Mouse (Mus musculus): ENCODE data around the gene Dcst2. TPM values are rescaled to one million over a fixed set of nuclear protein-coding genes. Genes with fewer than 3 reads are reported as not detected.

Dcst2 gene
- polyA plus RNA-seq, 1 experiment: not detected

DNA sequence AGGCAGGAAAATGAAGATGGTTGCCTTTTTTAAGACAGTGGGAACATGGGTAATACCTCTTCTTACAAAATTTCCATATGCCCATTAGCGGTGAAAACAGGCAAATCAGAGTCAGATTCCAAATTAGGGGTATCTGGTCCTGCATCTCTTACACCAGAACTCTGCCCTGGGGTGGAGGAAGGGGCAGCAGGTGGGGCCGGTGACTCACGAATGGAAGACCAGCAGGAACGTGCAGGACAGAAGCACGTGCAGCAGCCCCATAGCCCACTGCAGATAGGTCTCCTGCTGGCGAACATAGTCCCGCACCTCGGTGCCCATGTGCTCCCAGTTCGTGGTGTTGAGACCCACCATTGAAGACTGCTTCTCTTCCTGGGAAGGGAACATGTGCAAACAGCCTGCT is 5.7 kb upstream of the Dcst2 start:
- no peaks in the 10 kb centered on the region for H3K36me3 ChIP-seq (replicated peaks; ENCODE audit: low read length)
- H3K27me3 ChIP-seq (replicated peaks): peaks cover 90% of the 10 kb centered on the region
- no peak overlapping the region for H3K4me3 ChIP-seq (replicated peaks)
- no peak for TF ChIP-seq FLI1 (IDR thresholded peaks at IDR 0.05; ENCODE audit: low read length)
- TF ChIP-seq GATA1 (IDR thresholded peaks at IDR 0.05; ENCODE audit: borderline replicate concordance, low read length): no peak
- H3K9me3 ChIP-seq: no peaks in the 10 kb centered on the region
- H3K4me1 ChIP-seq: peaks cover 31% of the 10 kb centered on the region

DNA sequence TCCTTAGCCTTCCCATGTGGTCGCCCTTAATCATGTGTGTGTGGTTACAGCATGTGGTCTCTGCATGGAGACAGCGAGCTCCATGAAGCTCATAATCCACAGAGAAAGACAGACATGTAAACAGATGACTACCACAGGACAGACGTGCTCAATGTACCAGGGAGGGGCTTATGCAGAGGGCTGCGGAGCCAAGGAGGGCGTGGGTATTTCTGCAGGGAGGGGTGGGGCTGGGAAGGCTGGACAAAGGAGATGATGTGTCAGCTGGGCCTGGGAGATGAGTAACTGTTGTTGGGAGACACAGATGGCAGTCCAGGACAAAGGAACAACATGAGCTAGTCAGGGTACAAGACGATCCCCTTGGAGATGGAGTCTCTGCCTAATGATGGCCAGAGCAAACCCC is 2.1 kb upstream of the Dcst2 start:
- H3K4me1 ChIP-seq: peaks cover 23% of the 10 kb centered on the region
- H3K4me3 ChIP-seq (replicated peaks): no peak overlapping the region
- H3K36me3 ChIP-seq (replicated peaks; ENCODE audit: low read length): no peaks in the 10 kb centered on the region
- H3K27me3 ChIP-seq (replicated peaks): peaks cover 86% of the 10 kb centered on the region
- no peaks in the 10 kb centered on the region for H3K9me3 ChIP-seq
- TF ChIP-seq FLI1 (IDR thresholded peaks at IDR 0.05; ENCODE audit: low read length): no peak
- TF ChIP-seq GATA1 (IDR thresholded peaks at IDR 0.05; ENCODE audit: borderline replicate concordance, low read length): no peak

DNA sequence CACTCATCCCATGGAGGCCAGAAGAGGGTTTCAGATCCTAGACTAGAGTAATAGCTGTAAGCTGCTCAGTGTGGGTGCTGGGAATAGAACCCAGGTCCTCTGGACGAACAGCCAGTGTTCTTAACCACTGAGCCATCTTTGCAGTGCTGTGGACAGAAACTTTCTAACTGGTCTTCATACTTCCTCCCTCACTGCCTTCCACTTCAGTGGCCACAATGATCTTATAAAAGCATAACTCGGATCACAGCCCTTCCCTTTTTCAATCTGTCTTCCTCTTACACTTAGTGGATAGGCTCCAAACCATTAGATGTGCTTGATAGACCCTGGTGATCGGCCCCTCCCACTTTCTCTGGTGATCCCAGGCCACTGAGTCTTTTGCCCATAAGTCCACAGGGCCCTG is 1.5 kb upstream of the Dcst2 start:
- H3K9me3 ChIP-seq: no peaks in the 10 kb centered on the region
- no peaks in the 10 kb centered on the region for H3K36me3 ChIP-seq (replicated peaks; ENCODE audit: low read length)
- no peak overlapping the region for H3K4me3 ChIP-seq (replicated peaks)
- H3K4me1 ChIP-seq: peaks cover 17% of the 10 kb centered on the region
- H3K27me3 ChIP-seq (replicated peaks): peaks cover 91% of the 10 kb centered on the region
- TF ChIP-seq FLI1 (IDR thresholded peaks at IDR 0.05; ENCODE audit: low read length) (no peak), GATA1 (IDR thresholded peaks at IDR 0.05; ENCODE audit: borderline replicate concordance, low read length) (no peak)

DNA sequence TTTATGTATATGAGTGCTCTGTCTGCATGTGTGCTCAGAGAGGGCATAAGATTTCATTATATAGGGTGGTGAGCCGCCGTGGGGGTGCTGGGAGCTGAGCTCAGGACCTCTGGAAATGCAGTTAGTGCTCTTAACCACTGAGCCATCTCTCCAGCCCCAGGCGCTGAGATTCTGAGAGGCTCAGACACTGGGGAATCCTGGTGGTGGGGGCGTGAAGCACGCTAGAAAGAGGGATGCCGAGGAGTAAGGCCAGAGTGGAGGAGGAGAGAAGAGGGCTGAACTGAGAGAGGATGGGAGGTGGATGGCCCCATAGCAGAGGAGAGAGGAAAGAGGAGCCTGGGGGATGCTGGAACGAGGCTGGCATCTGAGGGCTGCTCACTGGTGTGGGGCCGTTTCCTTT is 2.9 kb downstream of the Dcst2 start:
- TF ChIP-seq GATA1 (IDR thresholded peaks at IDR 0.05; ENCODE audit: borderline replicate concordance, low read length): no peak
- TF ChIP-seq FLI1 (IDR thresholded peaks at IDR 0.05; ENCODE audit: low read length): no peak
- Histone ChIP-seq H3K4me1 (peaks cover 5% of the 10 kb centered on the region), H3K27me3 (replicated peaks) (peaks cover 89% of the 10 kb centered on the region)

DNA sequence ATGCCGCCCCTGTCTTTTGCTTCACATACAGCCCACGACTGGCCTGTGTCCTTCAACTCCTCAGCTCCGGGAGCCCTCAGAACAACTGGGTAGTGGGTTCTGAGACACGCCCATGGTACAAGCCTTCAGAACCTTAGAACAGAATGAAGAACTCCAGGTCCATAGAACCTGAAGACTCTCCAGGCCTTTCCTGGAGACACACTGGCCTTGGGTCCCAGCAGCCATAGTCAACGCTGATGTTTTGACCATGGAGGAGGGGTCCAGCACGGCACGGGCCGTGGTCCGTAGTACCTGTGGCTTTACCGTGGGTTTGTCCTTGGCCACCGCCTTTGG is 3.3 kb downstream of the Dcst2 start, which contains the start of gene Dcst1:
Dcst1 (minus strand) TSS at position 101 of the 333 bp plus-strand sequence.
- Histone ChIP-seq H3K27me3 (replicated peaks) (peaks cover 85% of the 10 kb centered on the region), H3K4me1 (no peaks in the 10 kb centered on the region), H3K4me3 (replicated peaks) (no peak within 1 kb of the TSS), H3K36me3 (replicated peaks; ENCODE audit: low read length) (no peaks in the 10 kb centered on the region), H3K9me3 (no peaks in the 10 kb centered on the region)
- TF ChIP-seq FLI1 (IDR thresholded peaks at IDR 0.05; ENCODE audit: low read length): no peak
- no peak for TF ChIP-seq GATA1 (IDR thresholded peaks at IDR 0.05; ENCODE audit: borderline replicate concordance, low read length)

More for the DNA sequence above, 2.9 kb downstream of the Dcst2 start:
- H3K9me3 ChIP-seq: no peaks in the 10 kb centered on the region
- no peak overlapping the region for H3K4me3 ChIP-seq (replicated peaks)
- H3K36me3 ChIP-seq (replicated peaks; ENCODE audit: low read length): no peaks in the 10 kb centered on the region

DNA sequence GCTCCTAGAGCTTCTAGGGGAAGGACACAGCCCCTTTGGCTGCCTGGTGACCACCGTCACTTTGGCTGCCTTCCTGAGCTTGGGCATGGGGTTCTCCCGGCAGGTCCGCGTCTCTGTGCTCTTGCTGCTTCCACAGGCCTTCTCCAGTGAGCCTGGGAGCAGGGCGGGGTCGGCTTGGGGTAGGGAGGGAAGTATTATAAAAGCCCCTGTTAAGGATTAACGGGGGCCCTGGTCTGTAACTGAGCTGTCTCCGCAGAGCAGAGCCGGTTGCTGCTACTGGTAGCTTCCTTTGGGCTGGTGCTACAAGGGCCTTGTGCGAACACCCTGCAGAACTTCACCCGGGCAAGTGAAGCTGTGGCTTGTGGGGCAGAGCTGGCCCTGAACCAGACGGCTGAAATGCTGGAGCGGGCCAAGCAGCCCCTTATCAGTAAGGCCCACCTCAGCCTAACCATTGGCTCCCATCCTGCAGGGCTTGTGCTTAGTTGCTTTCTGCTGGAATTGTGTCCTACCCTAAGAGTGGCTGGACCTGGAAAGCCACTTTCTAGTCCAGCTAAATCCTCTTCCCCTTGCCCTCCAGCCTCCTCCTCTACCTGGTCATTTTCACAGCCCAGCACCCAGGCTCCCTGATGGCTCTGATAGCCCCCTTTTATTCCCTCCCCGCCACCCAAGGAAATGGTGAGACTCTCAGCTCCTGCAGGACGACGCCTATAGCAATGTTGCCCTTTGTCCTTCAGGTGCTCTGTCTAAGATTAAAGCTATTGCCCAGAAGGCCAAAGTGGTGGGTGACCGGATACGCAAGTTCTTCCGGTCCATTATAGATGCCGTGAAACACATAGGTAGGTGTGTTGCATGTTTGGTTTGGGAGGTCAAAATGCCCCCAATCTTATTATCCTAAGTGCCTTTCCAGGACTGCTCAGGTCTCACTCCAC is 4.0 kb downstream of the Dcst2 start:
- peaks cover 85% of the 10 kb centered on the region for H3K27me3 ChIP-seq (replicated peaks)
- H3K9me3 ChIP-seq: no peaks in the 10 kb centered on the region
- TF ChIP-seq GATA1 (IDR thresholded peaks at IDR 0.05; ENCODE audit: borderline replicate concordance, low read length): no peak
- no peak for TF ChIP-seq FLI1 (IDR thresholded peaks at IDR 0.05; ENCODE audit: low read length)
- no peaks in the 10 kb centered on the region for H3K36me3 ChIP-seq (replicated peaks; ENCODE audit: low read length)
- no peaks in the 10 kb centered on the region; the same call in 1 of the 2 replicates for H3K4me1 ChIP-seq
- no peak overlapping the region for H3K4me3 ChIP-seq (replicated peaks)

DNA sequence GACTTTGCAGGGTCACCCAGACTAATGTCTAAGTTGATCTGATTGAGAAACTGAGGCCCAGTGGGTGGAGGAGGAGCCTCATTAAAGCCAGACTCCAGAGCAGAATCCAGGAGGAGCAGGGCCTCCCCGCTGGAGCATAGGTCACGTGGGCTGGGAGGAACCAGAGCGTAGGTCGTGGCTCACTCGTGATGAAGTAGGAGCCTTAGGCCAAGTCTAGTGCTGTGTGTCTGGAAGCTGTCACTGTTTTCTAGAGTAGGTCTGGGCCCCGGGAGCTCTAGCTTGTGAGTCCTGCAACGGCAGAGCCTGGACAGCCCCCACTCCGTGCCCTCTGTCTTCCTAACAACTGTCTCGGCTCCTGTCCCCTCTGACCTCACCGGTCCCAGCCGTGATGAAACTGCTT is 5.6 kb downstream of the Dcst2 start:
- Histone ChIP-seq H3K36me3 (replicated peaks; ENCODE audit: low read length) (no peaks in the 10 kb centered on the region), H3K4me3 (replicated peaks) (no peak overlapping the region), H3K9me3 (peaks cover 4% of the 10 kb centered on the region), H3K27me3 (replicated peaks) (peaks cover 79% of the 10 kb centered on the region), H3K4me1 (no peaks in the 10 kb centered on the region; the same call in 1 of the 2 replicates)
- TF ChIP-seq FLI1 (IDR thresholded peaks at IDR 0.05; ENCODE audit: low read length): no peak

DNA sequence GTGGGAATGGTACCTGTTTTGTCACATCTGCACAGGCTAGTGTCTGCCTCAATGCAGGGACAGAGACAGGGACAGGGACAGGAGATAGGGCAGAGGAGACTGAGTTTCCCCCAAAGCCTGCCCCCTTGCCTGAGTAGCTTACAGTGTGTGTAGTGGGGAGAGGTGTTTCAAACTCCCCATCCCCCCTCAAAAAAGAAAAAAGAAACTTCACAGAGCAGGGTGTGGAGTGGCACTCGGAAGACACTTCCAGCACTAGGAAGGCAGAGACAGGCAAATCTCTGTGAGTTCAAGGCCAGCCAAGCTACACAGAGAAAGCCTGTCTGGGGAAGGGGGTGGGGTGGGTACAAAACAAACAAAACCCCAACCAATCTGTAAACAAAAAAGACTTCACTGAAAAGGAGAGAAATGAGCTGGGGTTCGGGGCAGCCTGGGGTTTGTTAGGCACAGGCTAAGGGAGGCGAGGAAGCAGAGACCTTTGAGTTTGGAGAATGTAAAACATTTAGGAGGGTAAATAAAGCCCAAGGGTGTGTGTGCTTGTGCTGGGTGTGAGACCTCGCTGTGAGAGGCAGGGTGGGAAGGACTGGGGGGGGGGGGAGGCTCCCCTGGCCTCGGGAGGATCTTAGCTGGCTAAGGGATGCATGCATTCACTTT is 11.9 kb downstream of the Dcst2 start:
- Histone ChIP-seq H3K9me3 (peaks cover 7% of the 10 kb centered on the region), H3K36me3 (replicated peaks; ENCODE audit: low read length) (peaks cover 25% of the 10 kb centered on the region), H3K27me3 (replicated peaks) (peaks cover 47% of the 10 kb centered on the region), H3K4me1 (peaks cover 21% of the 10 kb centered on the region), H3K4me3 (replicated peaks) (no peak overlapping the region)
- TF ChIP-seq FLI1 (IDR thresholded peaks at IDR 0.05; ENCODE audit: low read length): no peak

DNA sequence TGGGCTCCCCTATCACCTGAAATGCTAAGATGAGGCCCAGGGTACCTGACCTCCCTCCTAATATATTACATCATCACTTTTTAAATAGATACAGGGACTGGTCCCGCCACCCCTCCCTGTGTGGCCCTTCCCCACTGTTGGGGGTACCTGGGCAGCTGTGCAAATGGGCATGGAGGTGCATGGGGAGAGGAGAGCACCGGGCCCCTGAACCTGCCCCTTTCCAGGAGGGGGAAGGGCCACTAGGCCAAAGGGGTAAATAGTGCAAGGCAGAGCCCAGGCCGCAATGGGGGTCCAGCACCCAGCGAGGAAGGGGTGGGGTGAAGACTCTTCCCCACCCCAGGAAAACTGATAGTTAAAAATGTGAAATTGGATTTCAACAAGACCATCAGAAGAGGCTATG is 16.1 kb downstream of the Dcst2 start:
- no peak overlapping the region for H3K4me3 ChIP-seq (replicated peaks)
- H3K9me3 ChIP-seq: no peaks in the 10 kb centered on the region
- TF ChIP-seq FLI1 (IDR thresholded peaks at IDR 0.05; ENCODE audit: low read length) (no peak), GATA1 (IDR thresholded peaks at IDR 0.05; ENCODE audit: borderline replicate concordance, low read length) (no peak)
- peaks cover 23% of the 10 kb centered on the region for H3K27me3 ChIP-seq (replicated peaks)
- peaks cover 32% of the 10 kb centered on the region for H3K4me1 ChIP-seq
- H3K36me3 ChIP-seq (replicated peaks; ENCODE audit: low read length): peaks cover 65% of the 10 kb centered on the region

DNA sequence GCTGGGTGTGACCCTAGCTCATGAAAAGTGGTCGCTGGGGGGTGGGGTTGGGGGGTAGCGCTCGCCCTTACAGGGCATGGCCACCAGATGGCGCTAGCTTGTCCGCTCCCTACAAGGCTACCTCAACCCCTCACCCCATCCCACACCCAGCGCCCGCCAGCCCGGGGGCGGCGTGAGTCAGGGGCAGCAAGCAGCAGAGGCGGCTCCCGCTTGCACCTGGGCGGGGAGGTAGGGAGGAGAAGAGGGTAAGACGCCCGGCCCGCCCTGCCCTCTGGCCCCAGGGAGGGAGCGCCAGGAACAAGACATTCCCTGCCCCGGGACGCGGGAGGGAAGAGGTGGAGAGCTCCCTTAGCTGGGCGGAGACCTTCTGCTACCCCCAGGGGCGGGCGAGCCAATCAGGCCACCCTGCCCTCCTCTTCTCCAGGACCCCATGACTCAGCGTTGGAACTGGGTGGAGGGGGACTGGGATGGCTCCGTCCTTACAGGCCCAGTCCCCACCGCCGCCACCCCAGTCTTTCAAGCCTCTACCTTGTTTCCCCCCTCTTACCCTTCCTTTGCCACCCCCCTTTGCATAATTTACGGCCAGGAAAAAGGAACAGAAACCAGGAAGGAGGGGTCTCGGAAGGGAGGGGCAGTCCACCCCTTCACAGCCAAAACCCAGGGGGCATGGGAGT is 16.8 kb downstream of the Dcst2 start:
- TF ChIP-seq GATA1 (IDR thresholded peaks at IDR 0.05; ENCODE audit: borderline replicate concordance, low read length) (no peak), FLI1 (IDR thresholded peaks at IDR 0.05; ENCODE audit: low read length) (no peak)
- peak overlapping the region; percentile 18 for H3K4me3 ChIP-seq (replicated peaks)
- no peaks in the 10 kb centered on the region for H3K9me3 ChIP-seq
- peaks cover 72% of the 10 kb centered on the region for H3K36me3 ChIP-seq (replicated peaks; ENCODE audit: low read length)
- H3K27me3 ChIP-seq (replicated peaks): peaks cover 17% of the 10 kb centered on the region
- peaks cover 30% of the 10 kb centered on the region for H3K4me1 ChIP-seq

Data from megakaryocyte, embryonic 14.5 days (primary cell).